Mouse (Mus musculus): ENCODE measurements around the gene Abcb1b.
A peak's percentile ranks its signal among the peaks of the same experiment; 100 is the strongest.
"Not testable (repeated sequence)": the region's sequence is repeated elsewhere in the genome, so short reads cannot be mapped to it uniquely, and the experiment has no call there.

Abcb1b gene

DNA sequence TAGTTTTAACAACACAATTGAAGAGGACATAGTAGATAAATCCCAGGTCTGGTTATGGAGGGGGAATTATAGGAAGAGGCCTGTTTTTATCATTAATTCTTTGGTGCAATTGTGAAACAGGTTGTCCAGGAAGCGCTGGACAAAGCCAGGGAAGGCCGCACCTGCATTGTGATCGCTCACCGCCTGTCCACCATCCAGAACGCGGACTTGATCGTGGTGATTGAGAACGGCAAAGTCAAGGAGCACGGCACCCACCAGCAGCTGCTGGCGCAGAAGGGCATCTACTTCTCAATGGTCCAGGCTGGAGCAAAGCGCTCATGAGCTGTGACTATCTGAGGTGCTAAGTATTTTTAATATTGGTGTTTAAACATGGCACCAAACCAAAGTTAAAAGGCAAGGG is 67.7 kb downstream of the Abcb1b start:
- DNase-seq, result not testable (repeated sequence)

DNA sequence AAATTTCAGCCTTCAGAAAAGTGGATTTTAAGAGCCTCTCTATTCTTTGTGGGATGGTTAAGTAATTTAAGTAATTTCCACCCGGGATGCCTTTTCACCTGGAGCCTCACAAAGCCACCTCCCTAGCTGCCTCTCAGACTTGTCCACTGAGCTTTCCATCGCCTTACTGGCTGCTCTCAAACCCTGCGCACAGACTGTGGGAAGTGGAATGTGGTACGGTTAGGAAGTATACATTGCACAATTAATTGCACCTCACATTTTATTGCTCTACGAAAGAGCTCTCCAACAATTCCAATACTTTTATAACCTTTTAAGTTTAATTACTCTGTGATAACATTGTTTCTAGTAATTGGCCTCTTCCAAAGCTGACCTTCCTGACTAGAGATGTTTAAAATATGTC is 68.4 kb downstream of the Abcb1b start:
- no peak for DNase-seq

DNA sequence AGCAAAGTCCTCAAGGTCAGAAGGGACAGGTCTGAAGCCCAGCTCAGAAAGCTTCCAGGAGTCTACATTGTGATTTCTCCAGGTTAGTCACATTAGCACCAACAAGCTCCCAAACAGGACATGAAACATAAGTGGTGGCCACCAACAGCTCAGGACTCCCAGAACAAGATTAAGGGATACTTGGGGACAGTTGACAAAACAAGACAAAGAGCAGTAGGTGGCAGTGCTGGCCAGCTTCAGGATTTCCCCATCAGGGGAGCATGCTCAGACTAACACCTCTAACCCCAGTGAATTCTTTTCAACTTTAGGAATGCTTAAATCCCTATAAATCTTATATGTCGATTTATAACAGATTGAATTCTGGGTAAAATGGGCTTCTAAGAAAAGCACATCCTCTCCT is 70.1 kb downstream of the Abcb1b start:
- DNase-seq, result peak; percentile 4

DNA sequence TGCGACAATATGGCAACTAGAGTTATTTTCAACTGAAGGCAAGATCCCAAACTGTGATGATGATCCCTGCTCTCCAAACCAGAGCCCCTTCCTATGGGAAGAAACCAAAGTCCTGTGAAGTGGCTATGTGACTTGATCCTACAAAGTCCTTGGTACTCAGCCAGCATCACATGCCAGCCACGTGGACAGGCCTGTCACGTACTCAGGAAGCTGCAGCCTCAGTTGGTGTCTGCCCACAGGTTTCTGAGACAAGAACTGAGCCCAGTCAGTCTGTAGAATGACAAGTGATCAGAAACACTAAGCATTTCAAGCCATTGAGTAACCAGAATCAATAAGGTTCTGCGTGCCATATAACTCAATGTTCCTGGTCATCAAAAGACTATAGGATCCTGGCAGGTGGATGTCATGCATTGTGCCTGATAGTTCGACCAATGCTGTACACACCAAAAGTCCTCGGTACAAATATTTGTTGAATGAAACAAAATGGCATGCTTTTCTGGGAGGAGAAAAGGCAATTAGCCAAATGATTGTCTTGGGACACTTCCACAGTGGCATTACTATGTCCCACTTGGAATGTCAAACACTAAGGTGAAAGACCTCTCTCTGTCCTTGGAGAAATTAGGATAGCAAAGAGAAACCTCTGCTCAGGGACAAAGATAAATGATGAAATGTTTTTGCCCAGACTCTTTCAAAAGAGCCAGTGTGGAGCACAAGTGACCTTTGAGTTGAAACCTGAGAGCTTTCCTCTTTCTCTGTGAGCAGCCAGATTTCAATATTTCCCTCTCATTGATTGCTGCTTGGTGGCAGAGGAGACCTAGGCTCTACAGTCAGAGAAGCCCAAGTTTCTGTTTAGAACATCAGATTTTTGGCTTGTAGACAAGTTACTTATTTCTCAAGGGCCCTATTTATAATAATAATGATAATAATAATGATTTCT is 75.3 kb downstream of the Abcb1b start:
- no peak for DNase-seq

DNA sequence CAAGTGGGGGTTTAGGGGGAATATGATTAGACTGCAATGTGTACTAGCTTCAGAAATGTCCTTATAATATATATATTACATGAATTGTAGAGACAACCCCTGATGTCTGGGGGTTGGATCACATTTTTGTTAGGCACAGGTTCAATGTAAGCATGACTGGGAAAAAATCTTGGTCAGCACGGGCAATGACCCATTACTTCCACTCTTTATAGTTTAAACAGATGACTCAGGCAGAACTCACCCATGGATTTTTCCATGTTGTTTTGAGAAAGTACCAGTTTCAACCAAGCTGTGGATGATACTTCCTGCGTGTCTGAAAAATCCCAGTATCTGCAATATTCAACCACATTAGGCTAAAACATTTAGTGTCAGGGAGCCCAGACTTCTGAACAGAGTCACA is 79.1 kb downstream of the Abcb1b start:
- no peak for DNase-seq

DNA sequence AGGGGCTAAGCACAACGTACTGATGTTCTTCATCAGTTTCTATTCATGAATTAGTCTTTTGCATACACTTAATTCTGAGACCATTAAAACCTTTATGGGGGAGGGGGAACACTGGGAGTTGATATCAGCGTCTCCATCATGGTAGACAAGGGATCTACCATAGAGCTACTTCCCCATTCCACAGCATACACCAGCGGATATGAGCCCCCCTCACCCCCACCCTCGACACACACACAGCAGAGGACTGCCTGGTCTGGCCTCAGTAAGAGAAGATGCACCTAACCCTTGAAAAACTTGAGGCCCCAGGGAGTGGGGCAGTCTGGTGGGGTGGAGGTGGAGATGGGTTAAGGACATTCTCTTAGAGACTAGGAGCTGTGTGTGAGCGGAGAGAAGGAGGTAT is 79.9 kb downstream of the Abcb1b start:
- DNase-seq, result no peak

DNA sequence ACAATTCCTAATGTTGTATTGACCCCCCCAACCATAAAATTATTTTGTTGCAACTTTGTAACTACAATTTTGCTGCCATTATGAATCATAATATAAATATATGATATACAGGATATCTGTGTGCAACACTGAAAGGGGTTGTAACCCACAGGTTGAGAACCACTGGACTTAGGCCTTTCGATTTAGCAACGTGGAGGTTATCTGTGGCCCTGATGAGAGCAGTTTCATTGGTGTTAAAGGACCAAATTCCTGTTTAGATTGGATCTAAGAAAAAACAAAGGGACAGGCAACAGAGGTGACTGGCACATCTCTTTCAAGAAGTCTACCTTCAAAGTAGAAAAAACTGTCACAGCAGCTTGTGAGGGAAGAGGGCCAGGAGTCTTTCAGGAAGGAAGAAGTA is 87.9 kb downstream of the Abcb1b start:
- DNase-seq, result no peak

DNA sequence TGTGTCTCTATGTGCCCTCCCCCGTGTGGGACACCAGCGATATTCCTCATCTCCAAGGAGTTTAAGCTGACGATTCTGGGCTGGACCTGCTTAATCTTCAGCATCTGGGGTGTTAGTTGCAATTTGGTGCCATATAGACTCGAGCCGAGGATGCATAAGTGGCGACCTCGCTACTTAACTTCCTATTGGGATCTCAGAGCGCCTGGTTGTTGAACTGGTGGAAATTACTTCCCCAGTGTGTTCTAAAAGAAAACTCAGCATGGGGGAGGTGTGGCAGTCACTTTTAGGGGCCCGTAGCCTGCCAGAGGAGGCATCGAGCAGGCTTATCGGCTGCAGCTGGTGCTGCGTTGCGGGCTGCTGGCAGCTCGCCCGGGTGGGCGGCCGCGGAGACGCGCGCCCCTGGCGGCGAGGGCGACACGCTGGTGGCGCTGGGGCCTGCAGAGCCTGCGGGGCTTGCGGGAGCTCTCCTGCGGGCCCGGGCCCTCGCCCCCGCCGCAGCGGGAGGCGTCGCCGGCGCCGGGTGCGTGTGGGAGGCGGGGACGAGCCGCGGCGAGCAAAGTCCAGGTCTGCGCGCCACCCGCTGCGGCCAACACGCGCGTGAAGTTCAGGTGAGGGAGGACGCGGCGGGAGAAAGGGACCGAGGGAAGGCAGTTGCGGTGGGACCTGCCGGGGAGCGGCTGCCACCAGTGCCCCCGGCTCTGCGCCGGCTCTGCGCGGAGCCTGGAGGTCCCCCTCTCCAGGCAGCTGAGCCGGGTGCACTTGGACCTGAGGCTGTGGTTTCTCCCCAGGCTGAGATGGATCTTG is 95.6 kb downstream of the Abcb1b start, which contains the start of gene Abcb4:
Gene Abcb4, plus strand, starts transcription at position 418 of the 804 bp plus-strand sequence.
- peak; percentile 49 for DNase-seq

DNA sequence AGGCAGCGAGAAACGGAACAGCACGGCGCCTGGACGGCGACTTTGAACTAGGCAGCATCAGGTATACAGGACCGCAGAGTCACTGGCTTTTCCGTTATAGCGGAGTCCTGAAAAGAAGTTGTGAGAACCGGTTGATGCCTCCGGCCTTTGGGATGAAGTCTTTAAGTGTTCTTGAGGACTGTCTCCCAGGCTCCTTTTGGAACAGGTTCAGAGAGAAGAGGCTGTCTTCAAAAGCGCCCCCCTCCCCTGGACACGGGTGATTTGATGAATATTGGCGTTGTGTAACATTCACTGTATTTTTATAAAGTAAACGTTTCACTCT is 96.1 kb downstream of the Abcb1b start:
- DNase-seq, result no peak

DNA sequence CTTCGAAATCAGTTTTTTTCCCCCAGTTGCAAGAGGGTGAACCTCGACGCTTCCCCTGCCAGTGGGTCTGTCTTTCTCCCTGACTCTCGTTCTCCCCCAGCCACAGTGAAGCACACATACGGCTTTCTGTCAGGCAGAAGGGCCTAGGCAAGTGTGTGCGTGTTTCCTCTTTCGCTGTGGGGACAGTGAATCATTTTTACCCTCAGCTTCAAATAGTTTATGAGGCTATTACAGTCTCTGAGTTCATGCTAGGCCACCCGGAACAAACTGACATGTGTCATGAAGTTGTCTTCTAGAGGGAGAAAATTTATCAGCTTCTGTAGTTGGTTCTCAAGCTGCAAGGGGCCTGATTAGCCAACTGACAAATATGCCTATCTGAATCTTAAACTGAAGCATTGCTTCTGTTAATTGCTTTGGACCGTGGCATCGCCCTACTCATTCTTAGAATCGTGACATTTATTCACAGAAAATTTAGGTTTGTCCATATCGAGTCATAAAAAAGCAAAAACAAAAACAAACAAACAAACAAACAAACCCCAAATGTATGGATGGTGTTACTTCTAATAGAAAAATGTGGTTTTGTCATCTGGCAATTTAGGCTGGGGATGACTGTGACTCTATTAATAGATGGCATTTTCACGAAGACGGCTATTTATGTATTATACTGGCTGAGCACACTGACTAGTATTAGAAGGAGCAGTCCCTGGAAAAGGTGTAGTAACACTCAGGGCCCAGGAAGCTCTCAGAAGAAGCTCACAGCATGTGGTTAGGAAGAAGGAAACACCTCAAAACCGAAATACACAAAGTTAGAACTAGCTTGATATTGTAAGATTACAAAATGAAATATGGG is 96.9 kb downstream of the Abcb1b start:
- DNase-seq, result no peak

DNA sequence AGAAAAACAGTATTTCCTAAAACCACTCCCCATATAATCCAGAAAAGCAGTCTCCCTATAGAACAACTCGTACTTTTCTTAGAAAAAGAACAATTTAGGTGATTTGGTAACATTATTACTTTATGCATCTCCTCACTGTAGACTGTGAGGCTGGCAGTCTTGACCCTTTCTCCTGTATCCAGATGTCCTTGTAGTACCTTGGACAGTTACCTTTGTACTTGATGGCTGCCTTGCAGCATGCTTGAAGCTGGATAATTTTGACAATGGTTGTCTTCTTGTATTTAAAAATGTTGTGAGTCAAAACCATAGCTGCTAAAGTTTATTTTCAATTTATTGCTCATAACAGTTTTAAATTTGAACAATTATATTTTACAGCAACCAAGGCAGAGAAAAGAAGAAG is 98.3 kb downstream of the Abcb1b start:
- no peak for DNase-seq

DNA sequence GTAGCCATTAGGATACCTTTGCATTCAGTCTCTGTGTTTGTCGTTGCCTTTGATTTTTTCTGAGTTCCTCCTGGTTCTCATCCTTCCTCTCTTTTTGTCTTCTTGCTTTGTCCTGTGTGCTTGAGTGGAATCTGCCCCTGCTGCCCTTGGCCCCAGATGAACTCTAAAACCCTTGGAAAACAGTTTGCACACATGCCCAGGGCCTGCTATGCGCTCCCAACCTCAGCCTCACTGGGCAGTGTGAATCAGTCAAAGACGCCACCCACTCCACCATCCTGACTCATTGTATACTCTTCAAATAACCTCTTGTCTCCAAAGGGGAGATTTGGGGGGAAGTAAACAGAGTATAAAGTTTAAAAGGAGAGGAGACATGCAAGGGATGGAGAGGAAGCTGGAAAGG is 100.3 kb downstream of the Abcb1b start:
- no peak for DNase-seq

DNA sequence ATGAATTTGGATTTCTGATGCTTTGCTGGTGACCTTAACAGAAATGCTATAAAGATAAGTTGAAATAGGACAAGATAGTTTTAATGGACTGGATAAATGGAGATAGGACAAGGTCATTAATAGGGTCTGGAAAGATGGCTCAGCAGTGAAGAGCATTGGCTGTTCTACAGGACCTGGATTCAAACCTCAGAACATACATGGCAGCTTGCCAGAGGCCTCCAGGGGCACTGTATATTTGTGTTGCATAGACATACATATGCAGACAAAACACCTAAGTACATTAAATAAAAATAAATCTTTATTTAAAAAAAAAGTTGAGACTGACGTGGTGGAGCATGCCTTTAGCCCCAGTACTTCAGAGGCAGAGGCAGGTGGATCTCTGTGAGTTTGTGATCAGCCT is 103.1 kb downstream of the Abcb1b start:
- no peak for DNase-seq

DNA sequence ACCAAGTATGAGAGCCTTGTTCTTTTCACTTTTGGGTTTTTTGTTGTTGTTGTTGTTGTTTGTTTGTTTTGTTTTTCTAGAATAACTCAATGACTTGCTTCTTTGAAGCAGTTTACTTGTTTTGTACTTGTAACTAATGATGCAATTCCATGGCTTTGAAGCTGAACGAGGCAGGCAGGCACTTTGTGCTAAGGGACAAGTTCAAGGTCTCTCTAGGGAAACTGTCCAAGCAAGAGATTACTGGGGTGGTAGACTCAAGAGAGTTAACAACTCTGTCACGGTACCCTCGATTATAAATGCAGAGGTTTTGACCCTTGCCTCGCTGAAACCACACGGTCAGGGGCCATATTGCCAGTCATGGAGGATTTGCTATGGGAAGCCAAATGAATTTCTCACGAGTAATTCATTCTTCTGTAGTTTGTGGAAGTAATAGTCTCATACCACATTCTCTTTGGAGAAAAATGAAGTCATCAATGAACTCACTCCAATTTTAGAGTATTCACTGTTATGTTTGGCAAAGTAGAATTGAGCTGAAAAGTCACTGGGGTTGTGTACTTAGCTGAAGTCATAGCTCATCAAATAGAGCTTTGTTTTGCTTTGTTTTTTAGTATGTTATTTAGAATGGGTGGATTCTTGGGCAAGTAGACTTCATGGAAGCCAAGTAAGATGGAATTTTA is 104.3 kb downstream of the Abcb1b start:
- no peak for DNase-seq

DNA sequence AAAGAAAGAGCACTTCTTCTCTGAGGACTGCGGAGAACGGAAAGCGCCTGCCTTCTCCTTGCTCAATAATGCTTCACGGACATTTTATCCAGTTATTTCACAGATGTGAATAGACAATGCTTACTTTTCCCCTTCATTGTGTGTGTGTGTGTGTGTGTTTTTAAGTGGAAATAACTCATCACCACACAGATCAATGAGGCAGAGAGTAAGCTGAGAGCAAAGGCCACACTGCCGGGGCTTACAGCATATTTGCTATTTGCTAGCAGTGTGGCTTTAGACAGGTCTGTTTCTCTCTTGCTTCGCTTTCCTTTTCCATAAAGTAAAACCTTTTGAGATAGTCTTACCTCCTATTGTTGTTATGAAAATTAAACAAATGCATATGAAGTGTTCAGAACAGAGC is 106.6 kb downstream of the Abcb1b start:
- no peak for DNase-seq

DNA sequence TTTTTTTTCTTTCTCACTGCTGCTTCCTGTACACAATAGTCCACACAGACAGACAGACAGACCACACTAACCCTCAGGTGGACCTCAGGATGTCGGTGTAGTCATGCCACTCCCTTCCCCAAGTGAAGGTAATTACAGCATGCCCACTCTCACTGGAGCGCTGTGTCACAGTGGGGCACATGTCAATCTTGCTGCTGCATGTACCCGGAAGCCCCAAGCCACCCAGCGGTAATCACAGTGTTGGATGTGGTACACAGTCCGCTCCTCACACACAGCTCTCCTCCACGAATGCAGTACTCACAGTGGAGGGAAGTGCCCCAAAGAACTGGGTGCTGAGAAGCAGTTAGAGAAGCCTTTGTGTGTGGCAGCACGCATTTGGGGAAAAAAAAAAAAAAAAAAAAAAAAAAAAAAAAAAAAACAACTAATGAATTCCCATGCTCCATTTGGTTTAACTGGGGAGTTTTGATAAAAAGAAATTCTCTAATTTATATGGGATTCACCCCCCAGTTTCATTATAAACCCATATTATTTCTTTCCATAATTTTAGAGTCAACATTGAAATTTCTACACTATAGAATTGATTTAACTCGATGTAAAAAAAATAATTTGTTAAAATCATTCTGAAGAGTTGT is 113.7 kb downstream of the Abcb1b start:
- no peak for DNase-seq
